Mouse (Mus musculus): ENCODE measurements around the gene Bax. TPM values are rescaled to one million over a fixed set of nuclear protein-coding genes. Genes with fewer than 3 reads are reported as not detected.

Bax gene
- 196 and 209 TPM in 2 replicates for polyA plus RNA-seq (2012; ENCODE audit: insufficient read depth, insufficient read length, missing spikeins)

DNA sequence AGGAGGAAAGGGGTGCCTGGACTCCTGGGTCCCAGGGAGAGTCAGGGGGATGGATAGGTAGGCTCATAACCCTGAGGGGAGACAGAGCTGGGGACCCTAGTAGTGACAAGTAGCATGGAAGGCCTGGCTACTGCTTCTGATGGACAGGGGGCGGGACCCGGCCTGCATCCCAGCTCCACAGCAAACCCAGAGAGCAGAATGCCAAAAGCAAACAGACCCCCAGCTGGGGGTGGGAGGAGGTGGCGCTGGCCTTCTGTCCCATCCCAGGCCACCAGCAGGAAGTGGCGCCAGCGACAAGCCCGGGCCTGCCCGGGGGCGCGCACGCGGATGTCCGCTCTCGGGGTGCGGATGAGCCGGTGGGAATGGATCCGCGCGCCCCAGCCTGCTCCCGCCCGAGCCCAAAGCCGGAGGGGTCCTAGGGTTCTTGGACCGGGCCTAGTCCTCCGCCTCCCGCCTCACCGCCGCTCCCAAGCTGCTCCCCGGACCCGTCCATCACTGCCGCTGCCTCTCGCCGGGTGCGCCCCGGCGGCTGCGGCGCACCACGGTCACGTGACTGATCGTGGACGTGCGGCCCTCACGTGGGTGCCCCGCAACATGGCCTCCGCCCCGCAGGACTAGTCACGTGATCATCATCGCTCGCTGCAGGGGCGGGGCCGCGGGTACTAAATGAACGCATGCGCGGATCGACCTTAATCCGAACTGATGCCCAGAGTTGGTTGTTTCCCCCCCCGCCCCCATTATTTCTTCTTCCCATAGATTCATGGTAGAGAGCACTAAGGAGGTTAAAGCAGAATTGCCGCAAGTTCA lies at the start of gene Bax:
Gene Bax, minus strand, starts transcription at position 616 of the 807 bp plus-strand sequence.
- H3K4me3 ChIP-seq (ENCODE audit: insufficient read depth, low read length), result peak within 1 kb of the TSS; percentile 89
- peaks cover 27% of the 10 kb centered on the region for H3K4me1 ChIP-seq (ENCODE audit: control insufficient read depth, insufficient read depth, low read length)
- TF ChIP-seq CTCF (IDR thresholded peaks at IDR 0.05; ENCODE audit: low read depth, low read length), result no peak
- TF ChIP-seq POLR2A (IDR thresholded peaks at IDR 0.05; ENCODE audit: borderline replicate concordance, low read depth, low read length), result no peak
- peak within 1 kb of the TSS; percentile 78 for H3K27ac ChIP-seq (ENCODE audit: insufficient read depth, low read depth, low read length)

GRCm38 (mm10) chr7:45515436-45515835 lies 48.7 kb upstream of the Bax start:
- H3K4me1 ChIP-seq (ENCODE audit: control insufficient read depth, insufficient read depth, low read length), result no peaks in the 10 kb centered on the region
- H3K27ac ChIP-seq (ENCODE audit: insufficient read depth, low read depth, low read length), result no peak overlapping the region
- H3K4me3 ChIP-seq (ENCODE audit: insufficient read depth, low read length), result no peak overlapping the region
- TF ChIP-seq CTCF (IDR thresholded peaks at IDR 0.05; ENCODE audit: low read depth, low read length) (no peak), POLR2A (IDR thresholded peaks at IDR 0.05; ENCODE audit: borderline replicate concordance, low read depth, low read length) (no peak)

- Histone ChIP-seq H3K4me3 (ENCODE audit: insufficient read depth, low read length) (no peak overlapping the region), H3K27ac (ENCODE audit: insufficient read depth, low read depth, low read length) (no peak overlapping the region), H3K4me1 (ENCODE audit: control insufficient read depth, insufficient read depth, low read length) (peaks cover 2% of the 10 kb centered on the region)
- TF ChIP-seq POLR2A (IDR thresholded peaks at IDR 0.05; ENCODE audit: borderline replicate concordance, low read depth, low read length) (no peak), CTCF (IDR thresholded peaks at IDR 0.05; ENCODE audit: low read depth, low read length) (no peak)
Measured at GRCm38 (mm10) chr7:45514411-45514810, 47.7 kb upstream of the Bax start.

- peak within 1 kb of the TSS; percentile 77 for H3K4me3 ChIP-seq (ENCODE audit: insufficient read depth, low read length)
- H3K4me1 ChIP-seq (ENCODE audit: control insufficient read depth, insufficient read depth, low read length), result peaks cover 18% of the 10 kb centered on the region
- TF ChIP-seq POLR2A (IDR thresholded peaks at IDR 0.05; ENCODE audit: borderline replicate concordance, low read depth, low read length), result no peak; the same call in 1 of the 2 replicates
- TF ChIP-seq CTCF (IDR thresholded peaks at IDR 0.05; ENCODE audit: low read depth, low read length), result no peak
- H3K27ac ChIP-seq (ENCODE audit: insufficient read depth, low read depth, low read length), result peak within 1 kb of the TSS; percentile 95
Measured at GRCm38 (mm10) chr7:45509912-45510787, 43.5 kb upstream of the Bax start, which contains the start of gene Nucb1. Nucb1 (minus strand) TSS chr7:45510406.

DNA sequence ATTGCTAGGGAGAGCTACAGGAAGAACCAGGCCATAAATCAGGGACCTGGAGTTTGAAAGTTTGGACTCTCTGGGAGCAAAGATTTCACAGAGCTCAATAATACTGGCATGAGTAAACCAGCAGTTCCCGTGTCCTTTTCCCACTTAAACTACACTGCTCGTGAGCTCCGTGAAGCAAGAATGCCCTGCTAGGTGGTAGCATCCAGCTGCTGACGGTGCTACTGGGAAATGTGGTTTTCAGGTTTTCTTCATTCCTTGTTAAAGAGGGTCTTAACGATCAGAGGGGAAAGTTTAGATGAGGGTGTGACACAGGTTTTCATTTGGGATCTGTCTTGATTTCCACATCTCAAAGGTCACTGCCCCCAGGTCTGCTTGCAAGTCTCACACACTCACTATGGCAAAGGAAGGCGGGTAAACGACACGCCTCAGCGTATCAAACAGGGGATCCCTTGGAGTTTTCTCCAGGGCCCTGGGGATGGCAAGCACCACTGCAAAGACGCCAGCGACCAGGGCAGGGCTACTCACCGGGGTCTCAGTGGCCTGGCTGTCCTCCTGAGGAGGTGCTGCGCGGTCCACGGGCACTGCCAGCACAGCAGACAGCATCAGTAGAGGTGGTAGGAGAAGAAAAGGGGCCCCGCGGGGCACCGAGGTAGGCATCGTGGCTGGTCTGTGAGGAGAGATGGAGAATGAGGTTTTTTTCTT lies 42.6 kb upstream of the Bax start:
- Histone ChIP-seq H3K4me1 (ENCODE audit: control insufficient read depth, insufficient read depth, low read length) (peaks cover 18% of the 10 kb centered on the region), H3K4me3 (ENCODE audit: insufficient read depth, low read length) (peak overlapping the region; percentile 77), H3K27ac (ENCODE audit: insufficient read depth, low read depth, low read length) (no peak overlapping the region)
- TF ChIP-seq CTCF (IDR thresholded peaks at IDR 0.05; ENCODE audit: low read depth, low read length), result no peak
- no peak for TF ChIP-seq POLR2A (IDR thresholded peaks at IDR 0.05; ENCODE audit: borderline replicate concordance, low read depth, low read length)

DNA sequence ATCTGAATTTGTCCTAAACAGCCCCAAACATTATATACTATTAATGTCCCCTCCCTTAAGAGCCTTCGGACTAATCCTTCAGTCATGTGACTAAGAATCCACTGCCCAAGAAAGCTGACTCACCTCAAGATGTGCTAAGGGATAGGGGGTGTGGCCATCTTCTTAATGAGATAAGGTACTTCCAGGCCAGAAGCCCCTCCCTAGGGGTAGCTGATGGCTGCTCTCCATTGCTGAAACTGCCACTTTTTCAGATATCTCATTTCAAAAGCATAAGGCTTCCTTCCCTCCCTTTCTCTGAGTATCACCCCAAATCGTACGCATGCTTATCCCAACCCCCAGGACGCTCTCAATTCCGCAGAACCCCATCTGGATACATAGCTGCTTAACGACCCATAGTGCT lies 41.9 kb upstream of the Bax start:
- H3K4me3 ChIP-seq (ENCODE audit: insufficient read depth, low read length), result 0 out of 2 replicates have a peak overlapping the region, but pooled peaks have one; percentile 77
- no peak overlapping the region for H3K27ac ChIP-seq (ENCODE audit: insufficient read depth, low read depth, low read length)
- TF ChIP-seq CTCF (IDR thresholded peaks at IDR 0.05; ENCODE audit: low read depth, low read length) (no peak), POLR2A (IDR thresholded peaks at IDR 0.05; ENCODE audit: borderline replicate concordance, low read depth, low read length) (no peak)
- H3K4me1 ChIP-seq (ENCODE audit: control insufficient read depth, insufficient read depth, low read length), result peaks cover 18% of the 10 kb centered on the region

- H3K4me1 ChIP-seq (ENCODE audit: control insufficient read depth, insufficient read depth, low read length), result peaks cover 18% of the 10 kb centered on the region
- no peak overlapping the region for H3K4me3 ChIP-seq (ENCODE audit: insufficient read depth, low read length)
- no peak for TF ChIP-seq CTCF (IDR thresholded peaks at IDR 0.05; ENCODE audit: low read depth, low read length)
- no peak for TF ChIP-seq POLR2A (IDR thresholded peaks at IDR 0.05; ENCODE audit: borderline replicate concordance, low read depth, low read length)
- H3K27ac ChIP-seq (ENCODE audit: insufficient read depth, low read depth, low read length), result no peak overlapping the region
Measured at GRCm38 (mm10) chr7:45507583-45507982, 40.9 kb upstream of the Bax start.

DNA sequence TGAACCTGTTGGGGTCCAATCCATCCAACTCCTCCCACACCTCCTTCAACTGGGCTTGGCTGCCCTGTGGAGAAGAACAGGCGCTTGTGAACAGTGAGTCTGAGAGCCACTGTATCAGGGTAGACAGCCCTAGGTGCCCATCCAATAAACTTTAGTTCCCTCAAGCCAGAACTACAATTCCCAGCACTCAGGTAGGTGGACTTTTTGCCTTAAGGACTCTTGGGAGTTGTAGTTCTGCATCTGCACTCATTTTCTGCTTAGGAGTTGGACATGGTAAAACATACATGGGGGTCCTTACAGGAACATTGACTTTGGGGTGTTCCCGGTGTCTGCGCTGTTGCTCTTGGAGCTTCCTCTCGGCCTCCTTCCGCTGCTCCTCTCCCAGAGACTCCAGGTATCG lies 31.7 kb upstream of the Bax start:
- H3K27ac ChIP-seq (ENCODE audit: insufficient read depth, low read depth, low read length), result no peak overlapping the region
- TF ChIP-seq CTCF (IDR thresholded peaks at IDR 0.05; ENCODE audit: low read depth, low read length) (no peak), POLR2A (IDR thresholded peaks at IDR 0.05; ENCODE audit: borderline replicate concordance, low read depth, low read length) (no peak)
- H3K4me1 ChIP-seq (ENCODE audit: control insufficient read depth, insufficient read depth, low read length), result 0 out of 2 replicates have a peak, but pooled peaks cover 2% of the 10 kb centered on the region
- no peak overlapping the region for H3K4me3 ChIP-seq (ENCODE audit: insufficient read depth, low read length)

- peaks cover 8% of the 10 kb centered on the region for H3K4me1 ChIP-seq (ENCODE audit: control insufficient read depth, insufficient read depth, low read length)
- no peak for TF ChIP-seq CTCF (IDR thresholded peaks at IDR 0.05; ENCODE audit: low read depth, low read length)
- H3K27ac ChIP-seq (ENCODE audit: insufficient read depth, low read depth, low read length), result no peak overlapping the region
- no peak overlapping the region for H3K4me3 ChIP-seq (ENCODE audit: insufficient read depth, low read length)
Measured at GRCm38 (mm10) chr7:45494548-45494947, 27.9 kb upstream of the Bax start.

Measured in bone marrow macrophage, adult 2 months (primary cell).